Mouse (Mus musculus) liver, postnatal 0 days (tissue): Measurements from ENCODE around the gene Etnppl. TPM values are rescaled to one million over a fixed set of nuclear protein-coding genes. Genes with fewer than 3 reads are reported as not detected.

Experiments
- ATAC-seq: fragments of 200-750 bp; cut with Nextera tagmentation; 2 replicates; pipeline ENCODE4 v1.8.0; 2017; ENCODE audit warnings: mild to moderate bottlenecking, moderate library complexity
- DNase-seq: peaks from one replicate; pipeline ENCODE4 v3.0.0-alpha.2; 2016
- H3K27ac ChIP-seq: fragments of 300-500 bp; sonication (generic); 2 replicates; pipeline ENCODE4 v1.5.1; 2014; ENCODE audit warnings: antibody characterized with exemption, moderate library complexity, mild to moderate bottlenecking, low read depth
- H3K27me3 ChIP-seq: fragments of 300-500 bp; sonication (generic); 2 replicates; pipeline ENCODE4 v1.6.1; 2014; ENCODE audit warnings: low read length, control low read depth, mixed read lengths; ENCODE audit not compliant: insufficient read depth
- H3K36me3 ChIP-seq: fragments of 300-500 bp; sonication (generic); replicated peaks from 2 replicates; pipeline ENCODE4 v1.6.1; 2014; ENCODE audit warnings: mild to moderate bottlenecking, control low read depth, low read length, moderate library complexity, mixed read lengths; ENCODE audit not compliant: insufficient read depth
- H3K4me1 ChIP-seq: fragments of 300-500 bp; sonication (generic); 2 replicates; pipeline ENCODE4 v1.6.1; 2014; ENCODE audit warnings: antibody characterized with exemption, mild to moderate bottlenecking, control low read depth; ENCODE audit not compliant: insufficient read depth
- H3K4me2 ChIP-seq: fragments of 300-500 bp; sonication (generic); 2 replicates; pipeline ENCODE4 v1.6.1; 2014; ENCODE audit warnings: low read depth, mild to moderate bottlenecking, low read length, moderate library complexity, mixed read lengths
- H3K4me3 ChIP-seq: fragments of 300-500 bp; sonication (generic); 2 replicates; pipeline ENCODE4 v1.5.1; 2014; ENCODE audit warnings: low read depth, low read length
- H3K9ac ChIP-seq: fragments of 300-500 bp; sonication (generic); replicated peaks from 2 replicates; pipeline ENCODE4 v1.6.1; 2014; ENCODE audit warnings: mild to moderate bottlenecking, moderate library complexity
- H3K9me3 ChIP-seq: fragments of 300-500 bp; sonication (generic); 2 replicates; pipeline ENCODE4 v1.6.1; 2016; ENCODE audit warnings: mild to moderate bottlenecking, control low read depth, low read length, mixed read lengths
- CTCF ChIP-seq: sonication (generic); IDR thresholded peaks from 2 replicates; pipeline ENCODE4 v1.5.1; 2016; ENCODE audit warnings: antibody characterized with exemption, low read depth
- EP300 ChIP-seq: IDR thresholded peaks from 2 replicates; pipeline ENCODE4 v1.6.1; 2016; ENCODE audit warnings: antibody characterized with exemption, low read depth, mild to moderate bottlenecking
- WGBS: fragments of 180-500 bp; shearing (Covaris S2); extraction: QIAGEN DNeasy Blood & Tissue Kit; methylation state at CpG from one replicate; pipeline ENCODE4 v1.1.7; 2014; ENCODE audit not compliant: insufficient replicate concordance; 5-methylcytosine and 5-hydroxymethylcytosine counted together
- polyA plus RNA-seq: library from polyadenylated mRNA; unstranded; fragments of >200 nt; fragmentation: Nextera tagmentation; extraction: Ambion mirVana; gene quantifications from 2 replicates; pipeline ENCODE4 v1.2.1, GENCODE M21; 2015

Gene Etnppl
- polyA plus RNA-seq, 1 experiment from 2014 or later, result 42.6 TPM

DNA sequence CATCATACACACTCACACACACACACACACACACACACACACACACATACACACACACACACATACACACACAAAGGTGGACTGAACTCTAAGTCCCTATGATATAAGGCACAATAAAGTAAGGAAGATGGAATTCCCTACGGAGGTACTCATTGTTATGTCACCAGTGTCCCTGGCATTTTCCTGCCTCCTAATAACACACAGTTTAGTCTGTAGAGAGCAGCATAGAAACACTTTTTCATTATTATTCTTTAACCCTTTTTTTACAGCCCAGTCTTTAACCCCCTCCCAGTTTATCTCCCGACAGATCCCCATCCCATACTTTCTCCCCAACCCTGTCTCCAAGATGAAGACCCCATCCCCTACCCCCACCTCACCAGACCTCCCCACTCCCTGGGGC, 35.7 kb upstream of the Etnppl start:
- no peaks in the 10 kb centered on the region for H3K36me3 ChIP-seq
- DNase-seq (no peak), ATAC-seq (no peak)
- TF ChIP-seq CTCF (no peak), EP300 (no peak)
- no peaks in the 10 kb centered on the region for H3K4me1 ChIP-seq
- no peak overlapping the region for H3K4me3 ChIP-seq
- 78% methylated on average over 2 of the region's 2 CpGs for WGBS
- no peaks in the 10 kb centered on the region for H3K27me3 ChIP-seq
- H3K4me2 ChIP-seq, result no peak overlapping the region
- H3K9me3 ChIP-seq, result no peaks in the 10 kb centered on the region
- no peak overlapping the region for H3K9ac ChIP-seq
- H3K27ac ChIP-seq, result no peak overlapping the region

DNA sequence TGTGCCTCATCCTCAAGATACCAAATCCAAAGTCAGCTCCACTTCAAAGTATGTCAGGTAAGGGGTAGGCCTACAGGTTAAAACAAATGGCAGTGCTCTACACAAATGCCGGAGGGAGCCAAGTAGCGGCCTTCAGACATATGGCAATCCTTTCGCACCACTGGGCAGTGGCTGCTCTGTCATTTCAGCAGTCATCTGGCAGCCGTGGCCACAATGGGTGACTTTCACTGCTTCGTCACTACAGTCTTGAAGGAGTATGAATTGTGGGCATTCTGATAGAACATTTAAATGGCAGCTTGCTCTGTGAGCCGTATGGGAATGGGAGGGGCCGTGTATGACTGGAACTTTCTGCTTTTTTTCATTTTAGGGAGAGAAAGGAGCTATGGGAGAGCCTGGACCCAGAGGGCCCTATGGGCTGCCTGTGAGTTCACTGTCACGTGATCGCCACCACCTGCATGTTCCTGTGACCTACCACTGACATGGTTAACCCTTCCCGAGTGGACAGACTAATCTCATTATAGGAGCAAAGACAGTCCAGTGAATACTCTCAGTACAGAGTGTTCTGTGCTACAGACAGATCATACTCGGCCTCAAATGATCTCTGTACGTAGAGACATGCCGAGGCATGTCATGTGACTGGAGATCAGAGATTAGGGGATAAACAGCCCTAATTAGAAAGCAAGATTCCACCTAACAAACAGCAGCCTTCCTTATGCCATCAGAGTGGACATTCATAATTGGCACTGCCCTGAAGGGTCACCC, 34.2 kb upstream of the Etnppl start:
- Histone ChIP-seq H3K36me3 (no peaks in the 10 kb centered on the region), H3K27ac (no peak overlapping the region), H3K9ac (no peak overlapping the region), H3K4me2 (no peak overlapping the region), H3K4me1 (no peaks in the 10 kb centered on the region), H3K27me3 (no peaks in the 10 kb centered on the region), H3K4me3 (no peak overlapping the region), H3K9me3 (no peaks in the 10 kb centered on the region)
- DNase-seq (no peak), ATAC-seq (no peak)
- TF ChIP-seq EP300 (no peak), CTCF (no peak)
- 78% methylated on average over 13 of the region's 13 CpGs for WGBS

DNA sequence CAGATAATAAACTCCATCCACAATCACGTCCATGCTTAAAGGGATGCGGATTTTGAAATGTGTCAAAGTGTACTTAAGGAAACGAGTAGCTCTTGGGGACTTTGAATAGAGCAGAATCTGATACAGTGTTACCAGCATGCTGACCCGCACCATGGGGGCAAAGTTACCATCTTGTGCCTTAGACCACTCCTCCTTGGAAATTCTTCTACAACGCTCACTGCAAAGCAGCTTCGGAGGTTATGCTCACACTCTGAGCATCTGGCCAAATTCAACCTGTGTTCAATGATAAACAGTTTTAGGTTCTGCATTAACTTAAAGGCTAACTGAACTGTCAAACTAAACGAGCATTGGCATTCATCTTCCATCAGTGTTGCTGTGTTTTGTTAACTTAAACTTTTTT, 33.2 kb upstream of the Etnppl start:
- H3K4me2 ChIP-seq, result no peak overlapping the region
- DNase-seq, result no peak
- 72% methylated on average over 7 of the region's 7 CpGs for WGBS
- ATAC-seq, result no peak
- no peaks in the 10 kb centered on the region for H3K9me3 ChIP-seq
- no peaks in the 10 kb centered on the region for H3K4me1 ChIP-seq
- no peak for TF ChIP-seq EP300
- no peak for TF ChIP-seq CTCF
- no peak overlapping the region for H3K27ac ChIP-seq
- H3K9ac ChIP-seq, result no peak overlapping the region
- H3K36me3 ChIP-seq, result no peaks in the 10 kb centered on the region
- H3K27me3 ChIP-seq, result no peaks in the 10 kb centered on the region
- no peak overlapping the region for H3K4me3 ChIP-seq

DNA sequence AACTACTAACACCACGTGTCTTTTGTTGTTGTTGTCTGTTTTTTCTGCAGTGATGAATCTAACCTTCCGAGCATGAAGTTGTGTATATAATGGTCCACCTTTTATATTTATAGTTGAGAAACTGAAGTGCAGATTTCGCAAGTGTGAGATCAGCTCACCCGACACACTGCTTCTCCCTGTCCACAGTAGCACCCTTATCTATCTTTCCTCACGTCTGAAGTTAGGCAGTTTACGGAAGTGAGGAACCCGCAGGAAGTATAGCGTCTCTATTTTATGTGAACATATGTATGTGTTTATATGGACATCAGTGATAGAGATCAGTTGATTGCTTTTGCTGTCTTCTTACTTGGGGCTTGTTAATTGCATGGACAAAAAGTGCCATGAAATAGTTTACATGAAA, 22.2 kb upstream of the Etnppl start:
- Histone ChIP-seq H3K9me3 (no peaks in the 10 kb centered on the region), H3K27ac (no peak overlapping the region), H3K4me2 (no peak overlapping the region), H3K9ac (no peak overlapping the region), H3K4me1 (no peaks in the 10 kb centered on the region), H3K36me3 (no peaks in the 10 kb centered on the region), H3K4me3 (no peak overlapping the region), H3K27me3 (no peaks in the 10 kb centered on the region)
- no peak for TF ChIP-seq CTCF
- no peak for TF ChIP-seq EP300
- 48% methylated on average over 8 of the region's 8 CpGs for WGBS
- no peak for DNase-seq
- no peak for ATAC-seq

DNA sequence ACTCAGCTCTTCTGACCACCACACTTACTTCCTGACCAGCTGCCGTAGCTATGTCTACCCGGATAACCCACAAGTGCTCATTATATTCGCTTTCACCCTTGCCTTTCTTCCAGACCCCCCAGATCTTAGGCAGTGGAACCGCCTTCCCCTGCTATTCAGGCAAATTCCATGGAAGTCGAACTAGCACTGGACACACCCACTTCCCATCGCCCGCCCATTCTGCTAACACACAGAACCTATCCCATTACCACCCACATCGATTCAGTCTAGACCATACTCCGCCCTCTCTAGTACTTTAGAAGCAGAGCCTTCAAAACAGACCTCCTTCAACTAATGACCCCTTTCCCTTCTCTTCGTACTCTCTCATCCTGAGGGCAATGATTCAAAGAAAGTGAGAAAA, 15.8 kb upstream of the Etnppl start:
- DNase-seq (no peak), ATAC-seq (no peak)
- H3K27me3 ChIP-seq, result no peaks in the 10 kb centered on the region
- H3K27ac ChIP-seq, result no peak overlapping the region
- 68% methylated on average over 10 of the region's 10 CpGs for WGBS
- H3K9ac ChIP-seq, result no peak overlapping the region
- no peak overlapping the region for H3K4me2 ChIP-seq
- no peaks in the 10 kb centered on the region for H3K9me3 ChIP-seq
- no peak overlapping the region for H3K4me3 ChIP-seq
- no peaks in the 10 kb centered on the region for H3K4me1 ChIP-seq
- TF ChIP-seq EP300, result no peak
- TF ChIP-seq CTCF, result no peak
- H3K36me3 ChIP-seq, result no peaks in the 10 kb centered on the region

DNA sequence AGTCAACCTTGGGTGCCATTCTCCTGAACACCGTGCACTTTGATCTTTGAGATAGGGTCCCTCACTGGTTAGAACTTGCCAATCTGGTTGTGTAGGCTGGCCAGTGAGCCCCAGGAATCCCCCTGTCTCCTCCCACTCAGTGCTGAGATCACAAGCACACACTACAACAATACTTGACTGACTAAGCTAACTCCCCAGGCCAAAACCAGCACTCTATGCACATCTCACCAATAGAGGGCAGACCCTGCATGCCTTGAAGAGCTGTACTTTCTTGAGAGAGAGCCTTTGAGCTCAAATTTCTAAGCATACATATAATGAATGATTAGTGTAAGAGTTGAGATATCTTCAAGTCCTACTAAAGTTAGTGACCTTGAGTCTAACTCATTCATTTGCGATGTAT, 9.3 kb upstream of the Etnppl start:
- H3K27ac ChIP-seq, result no peak overlapping the region
- no peak overlapping the region for H3K4me3 ChIP-seq
- H3K27me3 ChIP-seq, result no peaks in the 10 kb centered on the region
- DNase-seq, result no peak
- WGBS, result 76% methylated on average over 2 of the region's 2 CpGs
- TF ChIP-seq CTCF (peak; percentile 66), EP300 (no peak)
- H3K4me2 ChIP-seq, result no peak overlapping the region
- no peaks in the 10 kb centered on the region for H3K4me1 ChIP-seq
- no peaks in the 10 kb centered on the region for H3K36me3 ChIP-seq
- no peaks in the 10 kb centered on the region for H3K9me3 ChIP-seq
- H3K9ac ChIP-seq, result no peak overlapping the region
- no peak for ATAC-seq

DNA sequence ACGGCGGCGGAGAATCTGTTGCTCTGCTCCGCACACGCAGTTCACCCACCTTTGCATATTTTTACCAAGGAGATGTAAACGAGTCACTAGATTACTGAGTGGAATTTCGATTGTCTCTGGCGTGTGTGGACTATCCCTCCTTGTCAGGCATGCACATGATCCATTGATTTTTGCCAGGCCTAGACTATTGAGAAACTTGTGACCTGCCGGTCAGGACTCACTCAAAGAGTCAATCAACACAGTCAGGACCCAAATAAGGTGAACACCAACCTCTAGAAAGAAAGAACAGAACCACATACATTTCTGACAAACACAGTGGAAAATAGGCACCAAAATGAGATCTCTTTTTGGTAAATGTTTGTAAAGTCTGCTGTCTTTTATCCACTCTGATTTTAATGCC, 2.8 kb upstream of the Etnppl start:
- no peak overlapping the region for H3K9ac ChIP-seq
- no peak for DNase-seq
- no peak overlapping the region for H3K4me2 ChIP-seq
- no peaks in the 10 kb centered on the region for H3K36me3 ChIP-seq
- no peaks in the 10 kb centered on the region for H3K9me3 ChIP-seq
- no peaks in the 10 kb centered on the region for H3K4me1 ChIP-seq
- H3K4me3 ChIP-seq, result no peak overlapping the region
- peak overlapping the region; percentile 69; the same call in 1 of the 2 replicates for H3K27ac ChIP-seq
- WGBS, result 67% methylated on average over 9 of the region's 9 CpGs
- 0 out of 2 replicates have a peak, but pooled peaks cover 2% of the 10 kb centered on the region for H3K27me3 ChIP-seq
- TF ChIP-seq CTCF (no peak), EP300 (peak; percentile 62; the same call in 1 of the 2 replicates)
- ATAC-seq, result peak; percentile 75
